Mouse (Mus musculus): ENCODE measurements around the gene Hbq1b. TPM values are rescaled to one million over a fixed set of nuclear protein-coding genes. Genes with fewer than 3 reads are reported as not detected.
A peak's percentile ranks its signal among the peaks of the same experiment; 100 is the strongest.

Hbq1b gene
- polyA plus RNA-seq, 1 experiment from 2014 or later: 0.68 TPM

DNA sequence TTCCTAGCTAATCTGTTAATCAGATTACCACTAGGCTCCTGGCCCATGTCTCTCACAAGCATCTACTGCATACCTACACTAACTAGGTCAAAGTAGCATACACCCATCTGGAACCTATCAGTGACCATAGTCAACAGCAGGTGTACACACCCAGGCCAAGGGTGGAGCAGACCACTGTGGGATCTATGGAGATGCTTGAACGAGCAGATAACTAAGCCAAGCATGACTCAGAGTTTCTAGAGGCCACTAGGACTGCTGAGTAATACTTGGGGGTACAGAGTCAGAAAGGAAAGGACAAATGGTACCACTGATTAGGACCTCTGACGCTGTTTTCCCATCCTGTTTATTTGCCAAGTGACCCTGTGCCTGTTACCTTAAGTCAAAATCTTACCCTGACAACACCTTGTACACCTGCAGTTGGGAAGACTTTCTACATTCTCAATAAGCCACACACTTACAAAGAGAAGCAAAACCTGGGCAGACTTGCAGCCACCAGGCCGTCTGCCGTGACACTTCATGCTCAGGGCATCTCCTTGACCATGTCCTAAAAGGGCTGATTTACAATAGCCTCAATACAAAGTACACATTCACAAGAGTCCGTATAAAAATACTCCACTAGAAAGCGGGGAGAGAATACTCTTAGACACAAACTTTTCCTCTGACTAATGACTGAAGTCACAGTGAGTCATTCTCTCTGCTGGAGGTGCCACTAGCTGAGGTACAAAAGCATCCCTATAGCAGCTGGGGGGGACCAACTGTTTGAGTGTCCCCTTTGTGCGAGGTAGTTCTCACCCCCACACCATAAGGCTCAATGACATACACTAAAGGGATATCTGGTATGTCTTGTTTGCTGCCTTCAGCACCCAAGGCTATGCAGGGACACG lies 35.6 kb upstream of the Hbq1b start:
- peaks cover 87% of the 10 kb centered on the region for H3K36me3 ChIP-seq
- WGBS: 89% methylated on average over 8 of the region's 8 CpGs
- no peaks in the 10 kb centered on the region for H3K9me3 ChIP-seq
- H3K27me3 ChIP-seq: no peaks in the 10 kb centered on the region
- no peak for ATAC-seq (ENCODE audit: low FRiP score)
- H3K4me3 ChIP-seq: no peak overlapping the region
- H3K27ac ChIP-seq: no peak overlapping the region
- no peak overlapping the region for H3K9ac ChIP-seq
- no peak overlapping the region for H3K4me2 ChIP-seq
- H3K4me1 ChIP-seq (replicated peaks): no peaks in the 10 kb centered on the region

- Histone ChIP-seq H3K27me3 (no peaks in the 10 kb centered on the region), H3K27ac (no peak overlapping the region), H3K4me3 (no peak overlapping the region), H3K9me3 (no peaks in the 10 kb centered on the region), H3K4me2 (no peak overlapping the region), H3K4me1 (replicated peaks) (no peaks in the 10 kb centered on the region), H3K36me3 (peaks cover 70% of the 10 kb centered on the region), H3K9ac (no peak overlapping the region)
- ATAC-seq (ENCODE audit: low FRiP score): no peak
- WGBS: 96% methylated on average over 1 of the region's 1 CpGs
These were observed 33.6 kb upstream of the Hbq1b start for GRCm38 (mm10) chr11:32253121-32253520.

GRCm38 (mm10) chr11:32256146-32256545 lies 30.6 kb upstream of the Hbq1b start:
- no peak overlapping the region for H3K4me2 ChIP-seq
- peaks cover 52% of the 10 kb centered on the region for H3K36me3 ChIP-seq
- H3K9me3 ChIP-seq: no peaks in the 10 kb centered on the region
- no peaks in the 10 kb centered on the region for H3K27me3 ChIP-seq
- H3K4me1 ChIP-seq (replicated peaks): no peaks in the 10 kb centered on the region
- no peak overlapping the region for H3K4me3 ChIP-seq
- no peak overlapping the region for H3K27ac ChIP-seq
- no peak for ATAC-seq (ENCODE audit: low FRiP score)
- H3K9ac ChIP-seq: peak overlapping the region; percentile 13; the same call in 1 of the 2 replicates
- WGBS: 100% methylated on average over 1 of the region's 1 CpGs

DNA sequence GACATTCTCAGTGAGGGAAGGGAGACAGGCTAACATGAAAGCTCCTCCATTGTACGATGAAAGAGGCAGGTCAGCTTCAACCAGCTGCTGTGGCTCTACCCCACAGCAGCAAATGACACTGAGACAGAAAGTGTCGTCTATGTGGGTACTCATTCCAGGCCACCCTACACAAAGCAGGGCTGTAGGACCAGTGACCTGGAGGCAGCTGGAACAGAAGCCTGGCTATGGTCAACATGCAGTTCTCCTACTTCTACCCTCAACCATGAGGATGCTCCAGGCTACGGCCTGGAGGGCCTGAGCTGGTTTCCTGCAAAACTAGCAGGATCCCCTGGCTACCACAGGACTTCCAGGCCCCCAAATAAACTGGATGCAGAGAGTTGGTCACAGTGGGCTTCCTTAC lies 30.2 kb upstream of the Hbq1b start:
- 91% methylated on average over 3 of the region's 3 CpGs for WGBS
- H3K27me3 ChIP-seq: no peaks in the 10 kb centered on the region

DNA sequence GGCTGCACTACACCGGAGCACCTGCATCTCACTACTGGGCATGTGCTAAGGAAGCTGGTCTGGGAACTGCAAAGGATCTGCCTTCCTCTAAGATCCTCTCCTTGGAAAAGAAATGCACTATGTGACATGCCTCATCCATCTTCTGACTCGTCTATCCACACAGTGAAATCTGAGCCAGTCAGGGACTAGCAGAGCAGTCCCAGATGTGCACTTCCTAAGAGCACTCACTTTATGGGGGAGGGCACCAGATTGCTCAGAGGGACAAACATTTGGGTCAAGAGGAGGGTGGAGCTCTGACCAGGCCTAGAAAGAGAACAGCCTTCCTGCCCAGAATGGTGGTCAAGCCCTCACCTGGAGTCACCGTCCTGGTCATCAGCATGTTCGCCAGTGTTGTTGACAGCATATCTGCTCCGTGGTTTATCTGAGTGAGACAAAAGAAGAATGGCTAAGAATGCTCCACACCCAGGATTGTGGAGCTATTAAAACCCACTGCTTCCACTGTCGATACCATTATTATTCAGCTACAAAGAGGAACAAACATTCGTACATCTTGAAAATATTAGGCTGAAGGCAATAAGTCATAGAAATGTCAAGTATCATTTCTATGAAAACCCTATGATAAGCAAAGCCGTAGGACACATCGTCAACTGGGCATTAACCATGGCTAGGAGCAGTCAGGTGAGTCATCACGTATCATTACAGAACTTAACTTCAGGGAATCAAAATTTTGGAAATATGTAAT lies 23.9 kb upstream of the Hbq1b start:
- Histone ChIP-seq H3K9me3 (no peaks in the 10 kb centered on the region), H3K9ac (peak overlapping the region; percentile 35; the same call in 1 of the 2 replicates), H3K27me3 (no peaks in the 10 kb centered on the region), H3K27ac (no peak overlapping the region), H3K36me3 (peaks cover 13% of the 10 kb centered on the region), H3K4me1 (replicated peaks) (peaks cover 12% of the 10 kb centered on the region), H3K4me2 (no peak overlapping the region), H3K4me3 (no peak overlapping the region)
- 87% methylated on average over 10 of the region's 10 CpGs for WGBS
- no peak for ATAC-seq (ENCODE audit: low FRiP score)

More for the DNA sequence above, 30.2 kb upstream of the Hbq1b start:
- H3K4me3 ChIP-seq: no peak overlapping the region
- no peak overlapping the region for H3K27ac ChIP-seq
- H3K36me3 ChIP-seq: peaks cover 48% of the 10 kb centered on the region
- no peaks in the 10 kb centered on the region for H3K4me1 ChIP-seq (replicated peaks)
- no peaks in the 10 kb centered on the region for H3K9me3 ChIP-seq
- H3K9ac ChIP-seq: no peak overlapping the region; the same call in 1 of the 2 replicates
- no peak overlapping the region for H3K4me2 ChIP-seq
- no peak for ATAC-seq (ENCODE audit: low FRiP score)

DNA sequence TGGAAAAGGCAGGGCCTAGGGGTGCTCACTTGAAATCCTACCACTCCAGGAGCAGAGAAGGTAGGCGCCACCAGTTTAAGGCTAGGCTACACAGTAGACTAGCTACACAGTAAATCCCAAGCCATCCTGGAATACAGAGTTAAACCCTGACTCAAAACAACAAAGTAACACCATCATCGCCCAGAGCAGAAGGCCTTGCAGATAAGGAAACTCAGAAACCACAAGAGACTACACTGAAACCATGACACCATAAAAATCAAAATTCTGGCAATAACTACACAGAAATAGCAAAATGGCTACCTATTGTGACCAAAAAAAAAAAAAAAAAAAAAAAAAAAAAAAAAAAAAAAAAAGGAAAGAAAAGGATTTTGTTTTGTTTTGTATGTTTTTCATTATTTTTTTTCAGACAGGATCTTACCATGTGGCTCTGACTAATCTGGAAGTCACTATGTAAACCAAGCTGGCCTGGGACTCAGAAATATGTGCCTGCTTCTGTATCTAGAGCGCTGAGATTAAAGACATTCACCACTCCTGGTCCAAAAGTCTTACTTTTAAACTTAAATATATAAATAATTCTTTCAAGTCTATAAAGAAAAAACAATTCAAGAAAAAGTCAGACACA lies 21.5 kb upstream of the Hbq1b start:
- Histone ChIP-seq H3K4me3 (no peak overlapping the region), H3K9me3 (no peaks in the 10 kb centered on the region), H3K36me3 (peaks cover 8% of the 10 kb centered on the region), H3K9ac (no peak overlapping the region), H3K27ac (no peak overlapping the region; the same call in 1 of the 2 replicates), H3K4me1 (replicated peaks) (peaks cover 16% of the 10 kb centered on the region), H3K27me3 (no peaks in the 10 kb centered on the region), H3K4me2 (no peak overlapping the region)
- no peak for ATAC-seq (ENCODE audit: low FRiP score)
- WGBS: 96% methylated on average over 3 of the region's 3 CpGs

GRCm38 (mm10) chr11:32266194-32266593 lies 20.6 kb upstream of the Hbq1b start:
- WGBS: 95% methylated on average over 6 of the region's 6 CpGs
- H3K4me2 ChIP-seq: peak overlapping the region; percentile 10; the same call in 1 of the 2 replicates

GRCm38 (mm10) chr11:32266776-32267175 lies 20.0 kb upstream of the Hbq1b start:
- Histone ChIP-seq H3K27ac (peak overlapping the region; percentile 97), H3K27me3 (peaks cover 9% of the 10 kb centered on the region), H3K4me3 (peak overlapping the region; percentile 78), H3K4me1 (replicated peaks) (peaks cover 16% of the 10 kb centered on the region), H3K4me2 (peak overlapping the region; percentile 62), H3K9me3 (no peaks in the 10 kb centered on the region), H3K9ac (peak overlapping the region; percentile 97), H3K36me3 (peaks cover 6% of the 10 kb centered on the region)
- peak; percentile 3; the same call in 1 of the 2 replicates for ATAC-seq (ENCODE audit: low FRiP score)
- 31% methylated on average over 6 of the region's 6 CpGs for WGBS

More at GRCm38 (mm10) chr11:32266194-32266593, 20.6 kb upstream of the Hbq1b start:
- Histone ChIP-seq H3K9ac (no peak overlapping the region), H3K4me3 (no peak overlapping the region), H3K4me1 (replicated peaks) (peaks cover 16% of the 10 kb centered on the region), H3K27me3 (peaks cover 5% of the 10 kb centered on the region; the same call in 1 of the 2 replicates), H3K9me3 (no peaks in the 10 kb centered on the region), H3K27ac (no peak overlapping the region), H3K36me3 (peaks cover 6% of the 10 kb centered on the region)
- ATAC-seq (ENCODE audit: low FRiP score): no peak

GRCm38 (mm10) chr11:32267188-32267884 lies 19.4 kb upstream of the Hbq1b start, which contains the start of gene Nprl3:
Gene Nprl3, minus strand, starts transcription at chr11:32267707.
- H3K9ac ChIP-seq: peak within 1 kb of the TSS; percentile 97
- H3K4me2 ChIP-seq: peak within 1 kb of the TSS; percentile 62
- peaks cover 4% of the 10 kb centered on the region for H3K36me3 ChIP-seq
- H3K27me3 ChIP-seq: peaks cover 9% of the 10 kb centered on the region
- H3K27ac ChIP-seq: peak within 1 kb of the TSS; percentile 97
- H3K9me3 ChIP-seq: no peaks in the 10 kb centered on the region
- WGBS: under 1% methylated on average over 54 of the region's 54 CpGs
- peaks cover 16% of the 10 kb centered on the region for H3K4me1 ChIP-seq (replicated peaks)
- peak; percentile 99 for ATAC-seq (ENCODE audit: low FRiP score)
- H3K4me3 ChIP-seq: peak within 1 kb of the TSS; percentile 78

GRCm38 (mm10) chr11:32267964-32268363 lies 18.8 kb upstream of the Hbq1b start:
- WGBS: 29% methylated on average over 5 of the region's 5 CpGs
- peaks cover 16% of the 10 kb centered on the region for H3K4me1 ChIP-seq (replicated peaks)
- ATAC-seq (ENCODE audit: low FRiP score): peak; percentile 30; the same call in 1 of the 2 replicates

DNA sequence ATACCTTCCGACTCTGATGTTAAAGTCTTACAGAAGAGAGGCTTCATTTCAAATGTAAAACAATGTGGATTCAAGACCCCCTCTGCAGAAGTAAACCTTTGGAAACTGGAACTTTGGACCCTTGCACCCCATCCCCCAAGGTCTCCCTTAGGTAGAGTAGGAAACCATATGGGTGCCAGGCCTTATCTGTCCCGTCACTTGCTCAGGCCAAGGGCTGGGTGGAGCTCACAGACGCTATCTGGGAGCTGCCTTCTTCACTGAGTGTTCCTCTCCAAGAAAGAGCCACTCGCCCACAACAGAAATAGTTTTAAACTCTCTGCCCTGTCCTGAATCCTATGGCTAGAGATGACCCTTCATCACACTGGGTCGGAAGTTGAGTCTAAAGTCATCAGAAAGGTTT lies 17.8 kb upstream of the Hbq1b start:
- H3K27me3 ChIP-seq: peaks cover 9% of the 10 kb centered on the region
- ATAC-seq (ENCODE audit: low FRiP score): no peak
- no peaks in the 10 kb centered on the region for H3K36me3 ChIP-seq
- no peak overlapping the region for H3K4me2 ChIP-seq
- H3K9ac ChIP-seq: no peak overlapping the region
- H3K4me1 ChIP-seq (replicated peaks): peaks cover 16% of the 10 kb centered on the region
- 88% methylated on average over 5 of the region's 5 CpGs for whole genome bisulfite sequencing
- no peak overlapping the region for H3K27ac ChIP-seq
- H3K9me3 ChIP-seq: no peaks in the 10 kb centered on the region
- no peak overlapping the region for H3K4me3 ChIP-seq

More at GRCm38 (mm10) chr11:32267964-32268363, 18.8 kb upstream of the Hbq1b start:
- no peaks in the 10 kb centered on the region for H3K9me3 ChIP-seq
- H3K9ac ChIP-seq: peak overlapping the region; percentile 97
- H3K27ac ChIP-seq: peak overlapping the region; percentile 97
- no peaks in the 10 kb centered on the region for H3K36me3 ChIP-seq
- peaks cover 9% of the 10 kb centered on the region for H3K27me3 ChIP-seq
- H3K4me3 ChIP-seq: peak overlapping the region; percentile 78
- peak overlapping the region; percentile 62 for H3K4me2 ChIP-seq
